Mouse (Mus musculus) G1E (cell line): ENCODE measurements around the gene Gm5475. TPM values are rescaled to one million over a fixed set of nuclear protein-coding genes. Genes with fewer than 3 reads are reported as not detected.

Experiments used
- ATAC-seq: 2 replicates; pipeline ENCODE4 v1.8.0; 2016; ENCODE audit warnings: mild to moderate bottlenecking; ENCODE audit not compliant: insufficient number of reproducible peaks, poor library complexity, low FRiP score, severe bottlenecking; ENCODE audit errors: extremely low read depth
- DNase-seq: peaks from one replicate; pipeline ENCODE4 v3.0.0; 2012; ENCODE audit warnings: low spot score
- H3K27me3 ChIP-seq: 2 replicates; pipeline ENCODE4 v1.6.1; 2012; ENCODE audit warnings: mild to moderate bottlenecking, low read length, inconsistent platforms; ENCODE audit not compliant: insufficient read depth
- H3K36me3 ChIP-seq: replicated peaks from 2 replicates; pipeline ENCODE3; 2012; ENCODE audit warnings: mild to moderate bottlenecking, inconsistent platforms
- H3K4me1 ChIP-seq: 2 replicates; pipeline ENCODE4 v1.6.1; 2012; ENCODE audit warnings: low read depth, low read length, inconsistent platforms, mixed read lengths; ENCODE audit not compliant: insufficient read depth
- H3K4me3 ChIP-seq: 2 replicates; pipeline ENCODE4 v1.5.1; 2012; ENCODE audit warnings: low read depth, mild to moderate bottlenecking, inconsistent platforms, low read length, moderate library complexity, mixed read lengths
- H3K9me3 ChIP-seq: replicated peaks from 2 replicates; pipeline ENCODE4 v1.6.1; 2012; ENCODE audit warnings: inconsistent platforms
- CTCF ChIP-seq: IDR thresholded peaks from 2 replicates; pipeline ENCODE4 v1.5.1; 2012; ENCODE audit warnings: low read depth, low read length, inconsistent platforms, mixed read lengths
- GATA1 ChIP-seq: IDR thresholded peaks from 2 replicates; pipeline ENCODE4 v1.6.1; 2012; ENCODE audit warnings: borderline replicate concordance, low read length, inconsistent platforms, mixed read lengths
- GATA2 ChIP-seq: IDR thresholded peaks from 2 replicates; pipeline ENCODE4 v1.6.1; 2012; ENCODE audit warnings: low read depth, low read length, inconsistent platforms, borderline replicate concordance
- POLR2AphosphoS5 ChIP-seq: IDR thresholded peaks from 2 replicates; pipeline ENCODE4 v1.6.1; 2012; ENCODE audit warnings: low read depth, low read length, inconsistent platforms; ENCODE audit not compliant: insufficient replicate concordance
- TAL1 ChIP-seq: conservative IDR thresholded peaks from 2 replicates; pipeline ENCODE4 v1.6.1; 2012; ENCODE audit warnings: low read depth, low read length, inconsistent platforms, mixed read lengths
- polyA plus RNA-seq: library from polyadenylated mRNA; stranded (reverse); fragments of >175 nt; gene quantifications from 2 replicates; pipeline ENCODE4 v1.2.3, GENCODE M21; 2012
- total RNA-seq, 2 experiments: library from RNA; stranded (forward) in 1 of 2; stranded (reverse) in 1 of 2; fragments of 200-1000 nt in 1 of 2; fragments of >200 nt in 1 of 2; fragmentation: Nextera tagmentation in 1 of 2; gene quantifications; 2 replicates each; pipeline ENCODE4 v1.2.3; 2014 to 2017

Gene Gm5475
- total and polyA plus RNA-seq, 3 experiments: 0.05 TPM; not detected in 2

DNA sequence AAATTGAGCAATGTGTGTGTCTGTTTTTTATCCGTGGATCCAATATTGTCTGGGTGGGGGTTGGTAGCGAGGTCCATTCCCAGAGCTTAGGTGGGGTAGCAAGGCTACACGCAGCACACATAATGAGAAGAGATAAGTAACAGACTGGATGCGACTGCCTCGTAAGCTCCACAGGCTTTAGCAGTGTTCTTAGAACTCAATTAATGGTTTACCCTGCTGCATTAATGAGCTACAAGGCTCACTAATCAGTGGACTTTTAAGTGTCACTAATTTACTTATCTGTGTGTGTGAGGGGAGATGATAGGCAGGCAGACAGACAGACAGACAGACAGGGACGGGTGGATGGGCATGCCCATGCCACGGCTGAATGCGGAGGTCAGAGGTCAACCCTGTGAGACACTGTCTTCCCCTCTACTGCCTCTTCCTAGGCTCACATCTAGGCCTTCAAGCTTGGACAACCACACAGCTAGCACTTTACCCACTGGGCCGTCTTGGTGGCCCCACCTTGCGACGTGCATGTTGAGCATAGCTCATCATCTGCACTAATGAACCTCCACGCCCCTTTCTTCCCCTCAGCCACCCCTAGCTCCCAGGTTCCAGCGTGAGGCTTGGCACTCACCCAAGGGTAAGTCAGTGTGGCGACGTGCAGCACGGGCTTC is 21.2 kb upstream of the Gm5475 start:
- TF ChIP-seq TAL1 (no peak), GATA1 (no peak), GATA2 (no peak), CTCF (no peak), POLR2AphosphoS5 (no peak)
- Histone ChIP-seq H3K36me3 (peaks cover 100% of the 10 kb centered on the region), H3K4me3 (peak overlapping the region; percentile 47; the same call in 1 of the 2 replicates), H3K27me3 (no peaks in the 10 kb centered on the region), H3K9me3 (no peaks in the 10 kb centered on the region), H3K4me1 (peaks cover 78% of the 10 kb centered on the region)
- no peak for DNase-seq
- no peak for ATAC-seq

GRCm38 (mm10) chr15:100401811-100402210 is 20.1 kb upstream of the Gm5475 start:
- no peaks in the 10 kb centered on the region for H3K9me3 ChIP-seq
- peaks cover 100% of the 10 kb centered on the region for H3K36me3 ChIP-seq
- no peaks in the 10 kb centered on the region for H3K27me3 ChIP-seq
- ATAC-seq (no peak), DNase-seq (no peak)
- peaks cover 89% of the 10 kb centered on the region for H3K4me1 ChIP-seq
- peak overlapping the region; percentile 47; the same call in 1 of the 2 replicates for H3K4me3 ChIP-seq
- no peak for TF ChIP-seq GATA2
- TF ChIP-seq POLR2AphosphoS5: no peak

DNA sequence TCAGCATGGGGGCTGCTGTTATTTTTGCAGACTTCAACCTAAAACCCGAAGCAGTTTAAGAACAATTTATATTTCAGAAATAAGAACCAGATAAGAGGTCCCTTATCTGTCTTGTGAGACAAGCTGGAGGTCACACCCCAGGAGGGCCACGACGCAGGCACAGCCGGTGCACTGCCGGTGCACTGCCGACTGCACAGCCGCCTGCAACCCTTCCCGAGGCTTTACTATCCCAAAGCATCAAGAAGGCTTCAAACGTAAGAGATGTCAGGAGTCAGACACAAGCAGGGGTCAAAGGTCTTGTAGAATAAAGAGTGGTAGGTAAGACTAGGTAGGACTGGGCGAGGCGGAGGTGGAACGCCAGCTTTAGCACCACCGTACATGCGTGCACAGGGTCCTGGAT is 19.6 kb upstream of the Gm5475 start:
- Histone ChIP-seq H3K4me1 (peaks cover 94% of the 10 kb centered on the region), H3K4me3 (peak overlapping the region; percentile 33; the same call in 1 of the 2 replicates), H3K9me3 (no peaks in the 10 kb centered on the region), H3K27me3 (no peaks in the 10 kb centered on the region), H3K36me3 (peaks cover 100% of the 10 kb centered on the region)
- DNase-seq (no peak), ATAC-seq (peak; percentile 54; the same call in 1 of the 2 replicates)
- TF ChIP-seq CTCF (no peak), POLR2AphosphoS5 (no peak), GATA2 (no peak), TAL1 (no peak), GATA1 (no peak)

- Histone ChIP-seq H3K4me1 (peaks cover 93% of the 10 kb centered on the region), H3K9me3 (no peaks in the 10 kb centered on the region), H3K4me3 (peak overlapping the region; percentile 51; the same call in 1 of the 2 replicates), H3K36me3 (peaks cover 100% of the 10 kb centered on the region), H3K27me3 (no peaks in the 10 kb centered on the region)
- no peak for TF ChIP-seq TAL1
- no peak for TF ChIP-seq POLR2AphosphoS5
- TF ChIP-seq GATA1: no peak
- TF ChIP-seq CTCF: no peak
- no peak for TF ChIP-seq GATA2
- ATAC-seq (no peak), DNase-seq (no peak)
These were observed 19.1 kb upstream of the Gm5475 start for GRCm38 (mm10) chr15:100402798-100403197.

DNA sequence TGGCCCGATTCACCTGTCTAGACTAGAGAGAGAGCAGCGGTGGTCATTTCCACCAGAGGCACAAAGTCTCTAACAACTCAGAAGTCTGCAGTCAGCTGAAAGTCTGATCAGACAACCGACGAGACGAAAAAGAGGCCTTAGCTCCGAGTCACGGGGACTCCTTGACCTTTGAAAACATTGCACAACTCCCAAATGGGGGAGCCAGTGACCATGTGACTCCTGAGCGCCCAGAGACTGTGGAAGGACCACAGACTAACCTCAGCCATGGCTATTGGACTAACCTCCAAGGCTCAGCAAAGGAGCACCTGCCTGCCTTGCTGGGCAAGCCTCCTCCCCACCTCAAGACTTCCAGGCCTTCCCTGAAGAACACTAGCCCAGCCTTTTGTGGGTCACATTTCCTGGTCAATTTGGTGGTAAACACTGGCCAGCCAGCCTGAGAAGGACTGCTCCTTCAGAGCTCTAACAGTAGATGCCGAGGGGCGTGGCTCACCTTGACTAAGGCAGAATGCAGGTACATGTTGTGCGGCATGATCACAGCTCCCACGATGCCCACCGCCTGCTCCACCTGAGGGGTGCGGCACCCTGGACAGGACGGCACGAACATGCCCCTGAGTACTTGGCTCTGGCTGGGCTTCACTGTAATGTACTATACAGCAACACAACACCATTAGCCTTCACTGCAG is 18.5 kb upstream of the Gm5475 start:
- ATAC-seq: no peak
- no peaks in the 10 kb centered on the region for H3K27me3 ChIP-seq
- H3K4me3 ChIP-seq: peak overlapping the region; percentile 50; the same call in 1 of the 2 replicates
- DNase-seq: no peak
- H3K36me3 ChIP-seq: peaks cover 100% of the 10 kb centered on the region
- TF ChIP-seq GATA2: no peak
- TF ChIP-seq CTCF: no peak
- no peak for TF ChIP-seq GATA1
- no peak for TF ChIP-seq TAL1
- no peak for TF ChIP-seq POLR2AphosphoS5
- no peaks in the 10 kb centered on the region for H3K9me3 ChIP-seq
- peaks cover 95% of the 10 kb centered on the region for H3K4me1 ChIP-seq

GRCm38 (mm10) chr15:100406088-100406487 is 15.9 kb upstream of the Gm5475 start:
- Histone ChIP-seq H3K4me1 (peaks cover 88% of the 10 kb centered on the region), H3K36me3 (peaks cover 99% of the 10 kb centered on the region), H3K4me3 (no peak overlapping the region), H3K27me3 (no peaks in the 10 kb centered on the region), H3K9me3 (no peaks in the 10 kb centered on the region)
- DNase-seq: no peak
- no peak for ATAC-seq
- TF ChIP-seq POLR2AphosphoS5: no peak
- TF ChIP-seq TAL1: no peak
- no peak for TF ChIP-seq CTCF
- no peak for TF ChIP-seq GATA2
- no peak for TF ChIP-seq GATA1
